Mouse (Mus musculus): ENCODE measurements around the gene Asgr1. TPM values are rescaled to one million over a fixed set of nuclear protein-coding genes. Genes with fewer than 3 reads are reported as not detected.

Gene Asgr1
- 4.0 TPM for polyA plus RNA-seq (2012; fragmentation: generic; extraction: Trizol)
- long read RNA-seq, experiment 1 = 0 reads
- long read RNA-seq, experiment 2, partial matches to known transcripts = 1 of 1 reads
- long read RNA-seq, experiment 2, other reads (novel, unspliced or antisense) = 0 of 1 reads

GRCm38 (mm10) chr11:70053898-70054570 lies at the start of gene Asgr1:
Asgr1 (plus strand) TSS chr11:70054085.
- no peaks in the 10 kb centered on the region for H3K27me3 ChIP-seq (ENCODE audit: control insufficient read depth, insufficient read depth, insufficient read length)
- no peak within 1 kb of the TSS for H3ac ChIP-seq (ENCODE audit: control insufficient read depth, insufficient read length, low read depth)
- H3K79me3 ChIP-seq (ENCODE audit: low read depth) = no peaks in the 10 kb centered on the region
- no peaks in the 10 kb centered on the region for H3K36me3 ChIP-seq (ENCODE audit: control insufficient read depth, insufficient read depth)
- no peaks in the 10 kb centered on the region for H3K79me2 ChIP-seq (ENCODE audit: control insufficient read depth, insufficient read depth)
- no peak for TF ChIP-seq FOSL1 (IDR thresholded peaks at IDR 0.05; ENCODE audit: insufficient read depth, low read length, poor library complexity, severe bottlenecking)
- peak; percentile 29 for TF ChIP-seq CEBPB (IDR thresholded peaks at IDR 0.05; ENCODE audit: low read depth)
- no peak within 1 kb of the TSS for H3K4me3 ChIP-seq (ENCODE audit: insufficient read depth, poor library complexity, severe bottlenecking)

- TF ChIP-seq CTCF (IDR thresholded peaks at IDR 0.05; ENCODE audit: control insufficient read depth, insufficient read depth, insufficient read length) (peak; percentile 48), MYOG (IDR thresholded peaks at IDR 0.05; ENCODE audit: control insufficient read depth, extremely low read depth, insufficient read length) (no peak), USF1 (IDR thresholded peaks at IDR 0.05; ENCODE audit: low read depth) (no peak)
- Histone ChIP-seq H3K4me3 (ENCODE audit: insufficient read depth, poor library complexity, severe bottlenecking) (no peak overlapping the region), H3K79me3 (ENCODE audit: low read depth) (peaks cover 38% of the 10 kb centered on the region), H3K27me3 (ENCODE audit: control insufficient read depth, insufficient read depth, insufficient read length) (no peaks in the 10 kb centered on the region), H3K79me2 (ENCODE audit: control insufficient read depth, insufficient read depth) (peaks cover 49% of the 10 kb centered on the region), H3K36me3 (ENCODE audit: control insufficient read depth, insufficient read depth) (peaks cover 52% of the 10 kb centered on the region), H3ac (ENCODE audit: control insufficient read depth, insufficient read length, low read depth) (no peak overlapping the region)
These were observed 48.4 kb upstream of the Asgr1 start for GRCm38 (mm10) chr11:70005521-70005920.

- Histone ChIP-seq H3ac (ENCODE audit: control insufficient read depth, insufficient read length, low read depth) (no peak overlapping the region), H3K79me2 (ENCODE audit: control insufficient read depth, insufficient read depth) (peaks cover 19% of the 10 kb centered on the region), H3K4me3 (ENCODE audit: insufficient read depth, poor library complexity, severe bottlenecking) (no peak overlapping the region), H3K36me3 (ENCODE audit: control insufficient read depth, insufficient read depth) (peaks cover 85% of the 10 kb centered on the region), H3K79me3 (ENCODE audit: low read depth) (peaks cover 2% of the 10 kb centered on the region), H3K27me3 (ENCODE audit: control insufficient read depth, insufficient read depth, insufficient read length) (no peaks in the 10 kb centered on the region)
- no peak for TF ChIP-seq FOSL1 (IDR thresholded peaks at IDR 0.05; ENCODE audit: insufficient read depth, low read length, poor library complexity, severe bottlenecking)
- no peak for TF ChIP-seq MYOD1 (IDR thresholded peaks at IDR 0.05; ENCODE audit: control insufficient read depth, insufficient read length, low read depth)
- TF ChIP-seq CEBPB (IDR thresholded peaks at IDR 0.05; ENCODE audit: low read depth) = no peak
- TF ChIP-seq MYOG (IDR thresholded peaks at IDR 0.05; ENCODE audit: control insufficient read depth, extremely low read depth, insufficient read length) = no peak
- TF ChIP-seq USF1 (IDR thresholded peaks at IDR 0.05; ENCODE audit: low read depth) = no peak
- no peak for TF ChIP-seq MAX (IDR thresholded peaks at IDR 0.05)
- no peak for TF ChIP-seq CTCF (IDR thresholded peaks at IDR 0.05; ENCODE audit: control insufficient read depth, insufficient read depth, insufficient read length)
These were observed 43.9 kb upstream of the Asgr1 start for GRCm38 (mm10) chr11:70010033-70010432.

GRCm38 (mm10) chr11:70010548-70010947 lies 43.3 kb upstream of the Asgr1 start:
- Histone ChIP-seq H3ac (ENCODE audit: control insufficient read depth, insufficient read length, low read depth) (no peak overlapping the region), H3K79me2 (ENCODE audit: control insufficient read depth, insufficient read depth) (peaks cover 15% of the 10 kb centered on the region), H3K36me3 (ENCODE audit: control insufficient read depth, insufficient read depth) (peaks cover 81% of the 10 kb centered on the region), H3K79me3 (ENCODE audit: low read depth) (peaks cover 2% of the 10 kb centered on the region), H3K4me3 (ENCODE audit: insufficient read depth, poor library complexity, severe bottlenecking) (no peak overlapping the region), H3K27me3 (ENCODE audit: control insufficient read depth, insufficient read depth, insufficient read length) (no peaks in the 10 kb centered on the region)
- no peak for TF ChIP-seq CTCF (IDR thresholded peaks at IDR 0.05; ENCODE audit: control insufficient read depth, insufficient read depth, insufficient read length)
- TF ChIP-seq FOSL1 (IDR thresholded peaks at IDR 0.05; ENCODE audit: insufficient read depth, low read length, poor library complexity, severe bottlenecking) = no peak
- no peak for TF ChIP-seq MYOD1 (IDR thresholded peaks at IDR 0.05; ENCODE audit: control insufficient read depth, insufficient read length, low read depth)
- no peak for TF ChIP-seq USF1 (IDR thresholded peaks at IDR 0.05; ENCODE audit: low read depth)
- no peak for TF ChIP-seq MAX (IDR thresholded peaks at IDR 0.05)
- no peak for TF ChIP-seq MYOG (IDR thresholded peaks at IDR 0.05; ENCODE audit: control insufficient read depth, extremely low read depth, insufficient read length)
- no peak for TF ChIP-seq CEBPB (IDR thresholded peaks at IDR 0.05; ENCODE audit: low read depth)

- peaks cover 2% of the 10 kb centered on the region for H3K79me3 ChIP-seq (ENCODE audit: low read depth)
- H3ac ChIP-seq (ENCODE audit: control insufficient read depth, insufficient read length, low read depth) = no peak overlapping the region
- peaks cover 79% of the 10 kb centered on the region for H3K36me3 ChIP-seq (ENCODE audit: control insufficient read depth, insufficient read depth)
- no peak overlapping the region for H3K4me3 ChIP-seq (ENCODE audit: insufficient read depth, poor library complexity, severe bottlenecking)
- H3K79me2 ChIP-seq (ENCODE audit: control insufficient read depth, insufficient read depth) = peaks cover 15% of the 10 kb centered on the region
- TF ChIP-seq MYOD1 (IDR thresholded peaks at IDR 0.05; ENCODE audit: control insufficient read depth, insufficient read length, low read depth) (no peak), CEBPB (IDR thresholded peaks at IDR 0.05; ENCODE audit: low read depth) (no peak), CTCF (IDR thresholded peaks at IDR 0.05; ENCODE audit: control insufficient read depth, insufficient read depth, insufficient read length) (no peak), USF1 (IDR thresholded peaks at IDR 0.05; ENCODE audit: low read depth) (no peak), FOSL1 (IDR thresholded peaks at IDR 0.05; ENCODE audit: insufficient read depth, low read length, poor library complexity, severe bottlenecking) (no peak), MAX (IDR thresholded peaks at IDR 0.05) (no peak), MYOG (IDR thresholded peaks at IDR 0.05; ENCODE audit: control insufficient read depth, extremely low read depth, insufficient read length) (no peak)
- no peaks in the 10 kb centered on the region for H3K27me3 ChIP-seq (ENCODE audit: control insufficient read depth, insufficient read depth, insufficient read length)
These were observed 42.9 kb upstream of the Asgr1 start for GRCm38 (mm10) chr11:70010961-70011360.

GRCm38 (mm10) chr11:70012931-70013330 lies 41.0 kb upstream of the Asgr1 start:
- TF ChIP-seq MYOG (IDR thresholded peaks at IDR 0.05; ENCODE audit: control insufficient read depth, extremely low read depth, insufficient read length) = no peak
- no peak for TF ChIP-seq MYOD1 (IDR thresholded peaks at IDR 0.05; ENCODE audit: control insufficient read depth, insufficient read length, low read depth)
- no peak for TF ChIP-seq CTCF (IDR thresholded peaks at IDR 0.05; ENCODE audit: control insufficient read depth, insufficient read depth, insufficient read length)
- no peak for TF ChIP-seq USF1 (IDR thresholded peaks at IDR 0.05; ENCODE audit: low read depth)
- no peak for TF ChIP-seq CEBPB (IDR thresholded peaks at IDR 0.05; ENCODE audit: low read depth)
- no peak for TF ChIP-seq FOSL1 (IDR thresholded peaks at IDR 0.05; ENCODE audit: insufficient read depth, low read length, poor library complexity, severe bottlenecking)
- peaks cover 61% of the 10 kb centered on the region for H3K36me3 ChIP-seq (ENCODE audit: control insufficient read depth, insufficient read depth)

More at GRCm38 (mm10) chr11:70012931-70013330, 41.0 kb upstream of the Asgr1 start:
- Histone ChIP-seq H3K79me3 (ENCODE audit: low read depth) (peaks cover 2% of the 10 kb centered on the region), H3K27me3 (ENCODE audit: control insufficient read depth, insufficient read depth, insufficient read length) (no peaks in the 10 kb centered on the region), H3K4me3 (ENCODE audit: insufficient read depth, poor library complexity, severe bottlenecking) (no peak overlapping the region), H3ac (ENCODE audit: control insufficient read depth, insufficient read length, low read depth) (no peak overlapping the region), H3K79me2 (ENCODE audit: control insufficient read depth, insufficient read depth) (peaks cover 15% of the 10 kb centered on the region)

Measured in C2C12 (cell line).